Mouse (Mus musculus): ENCODE measurements around the gene Il33.
A peak's percentile ranks its signal among the peaks of the same experiment; 100 is the strongest.
"Not testable (repeated sequence)": the region's sequence is repeated elsewhere in the genome, so short reads cannot be mapped to it uniquely, and the experiment has no call there.

The Il33 gene

GRCm38 (mm10) chr19:29940239-29940638 is 15.3 kb downstream of the Il33 start:
- DNase-seq, result no peak

DNA sequence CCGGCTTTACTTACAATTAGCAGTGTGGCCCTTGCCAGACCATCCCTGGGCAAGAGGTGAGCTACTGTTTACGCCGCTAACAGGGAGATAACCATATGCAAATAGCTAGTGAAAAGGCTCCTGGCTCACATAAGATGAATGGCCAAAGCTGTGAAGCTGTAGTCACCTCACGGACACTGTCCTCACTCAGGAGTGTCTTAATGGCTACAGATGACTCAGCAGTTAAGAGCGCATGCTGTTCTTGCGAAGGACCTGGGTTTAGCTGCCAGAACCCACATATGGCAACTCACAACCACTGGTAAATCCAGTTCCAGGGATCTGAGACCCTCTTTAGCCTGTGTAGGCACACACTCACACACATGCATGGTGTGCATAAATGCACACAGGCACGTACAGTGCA is 16.3 kb downstream of the Il33 start:
- no peak for DNase-seq

- DNase-seq, result no peak
Observed at GRCm38 (mm10) chr19:29942358-29942757, 17.4 kb downstream of the Il33 start.

GRCm38 (mm10) chr19:29944426-29944825 is 19.5 kb downstream of the Il33 start:
- no peak for DNase-seq

DNA sequence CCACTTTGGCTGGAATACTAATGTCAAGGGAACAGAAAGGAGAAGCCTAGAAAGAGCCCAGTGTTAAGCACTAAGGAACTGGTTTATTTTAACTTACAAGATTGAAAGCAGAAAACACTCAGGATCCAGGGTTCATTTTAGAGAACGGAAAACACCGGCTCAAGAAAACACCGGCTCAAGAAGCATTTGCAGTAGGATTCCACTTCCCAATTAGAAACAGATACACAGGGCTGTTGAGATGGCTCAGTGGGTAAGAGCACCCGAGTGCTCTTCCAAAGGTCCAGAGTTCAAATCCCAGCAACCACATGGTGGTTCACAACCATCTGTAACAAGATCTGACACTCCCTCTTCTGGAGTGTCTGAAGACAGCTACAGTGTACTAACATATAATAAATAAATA is 20.0 kb downstream of the Il33 start:
- not testable (repeated sequence) for DNase-seq

DNA sequence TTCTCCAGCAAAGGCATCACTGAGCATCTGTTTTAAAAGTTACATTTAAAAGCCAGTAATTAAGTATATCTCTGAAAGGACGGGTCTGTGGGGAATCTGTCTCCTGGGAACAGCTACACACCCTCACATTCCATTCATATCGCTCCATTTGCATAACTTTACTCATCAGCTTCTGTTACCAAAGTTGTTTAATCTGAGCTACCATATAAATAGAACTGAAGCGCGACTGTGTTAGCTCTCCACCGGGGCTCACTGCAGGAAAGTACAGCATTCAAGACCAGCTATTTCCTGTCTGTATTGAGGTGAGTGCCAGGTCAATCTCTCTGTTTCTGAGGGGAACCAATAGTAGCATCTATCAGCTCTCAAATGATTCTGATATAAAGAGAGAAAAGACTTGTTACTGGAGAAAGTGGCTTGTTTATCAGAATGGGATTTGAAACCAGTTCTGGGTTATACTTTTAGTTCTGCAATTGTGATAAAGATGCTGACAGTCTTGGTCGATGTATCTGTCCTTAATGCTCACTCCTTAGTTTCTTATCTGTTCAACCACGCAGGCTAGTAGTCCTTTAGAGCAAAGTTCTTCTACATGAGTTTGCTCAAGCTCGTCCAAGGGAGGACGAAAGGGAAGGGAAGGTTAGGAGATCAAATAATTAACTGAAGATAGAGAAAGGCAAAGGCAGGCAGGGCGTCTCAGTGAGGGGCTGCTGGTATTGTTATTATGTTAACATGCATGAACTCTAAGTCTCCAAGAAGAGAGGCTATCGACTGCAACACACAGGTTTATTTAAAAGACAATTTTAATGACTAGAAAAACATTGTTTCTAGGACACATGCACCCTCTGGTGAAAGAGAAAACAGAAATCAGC is 20.9 kb downstream of the Il33 start:
- no peak for DNase-seq

DNA sequence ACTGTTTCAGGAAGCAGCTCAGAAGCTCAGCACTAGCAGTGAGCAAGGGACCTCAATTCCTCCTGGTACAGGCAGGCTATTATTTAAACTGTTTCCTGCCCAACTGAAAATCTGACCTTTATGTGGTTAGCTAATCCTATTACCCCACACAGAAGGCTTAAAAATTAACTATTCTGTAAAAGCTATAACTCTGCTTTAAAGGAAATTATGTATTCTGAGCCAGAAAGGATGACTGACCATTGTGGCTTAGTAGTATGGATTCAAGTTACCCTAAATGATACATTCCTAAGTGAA is 21.5 kb downstream of the Il33 start:
- no peak for DNase-seq

DNA sequence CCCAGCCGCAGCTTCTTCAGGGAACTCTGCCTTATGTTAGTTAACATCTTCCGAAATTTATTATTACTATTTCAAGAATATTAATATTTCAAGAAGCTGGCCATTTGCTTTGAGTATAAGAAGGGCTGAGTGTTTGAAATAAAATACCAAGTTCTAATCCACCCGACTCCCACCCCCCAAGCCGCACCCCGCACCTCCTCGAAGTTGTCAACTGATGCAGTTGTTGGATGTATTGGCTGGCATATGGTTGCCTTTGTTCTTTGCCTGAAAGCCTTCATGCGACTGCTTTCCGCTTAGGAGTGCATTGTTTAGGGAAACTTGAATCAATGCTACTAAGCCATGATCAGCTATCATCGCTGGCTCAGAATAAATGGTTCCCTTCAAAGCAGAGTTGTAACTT is 22.1 kb downstream of the Il33 start:
- no peak for DNase-seq

DNA sequence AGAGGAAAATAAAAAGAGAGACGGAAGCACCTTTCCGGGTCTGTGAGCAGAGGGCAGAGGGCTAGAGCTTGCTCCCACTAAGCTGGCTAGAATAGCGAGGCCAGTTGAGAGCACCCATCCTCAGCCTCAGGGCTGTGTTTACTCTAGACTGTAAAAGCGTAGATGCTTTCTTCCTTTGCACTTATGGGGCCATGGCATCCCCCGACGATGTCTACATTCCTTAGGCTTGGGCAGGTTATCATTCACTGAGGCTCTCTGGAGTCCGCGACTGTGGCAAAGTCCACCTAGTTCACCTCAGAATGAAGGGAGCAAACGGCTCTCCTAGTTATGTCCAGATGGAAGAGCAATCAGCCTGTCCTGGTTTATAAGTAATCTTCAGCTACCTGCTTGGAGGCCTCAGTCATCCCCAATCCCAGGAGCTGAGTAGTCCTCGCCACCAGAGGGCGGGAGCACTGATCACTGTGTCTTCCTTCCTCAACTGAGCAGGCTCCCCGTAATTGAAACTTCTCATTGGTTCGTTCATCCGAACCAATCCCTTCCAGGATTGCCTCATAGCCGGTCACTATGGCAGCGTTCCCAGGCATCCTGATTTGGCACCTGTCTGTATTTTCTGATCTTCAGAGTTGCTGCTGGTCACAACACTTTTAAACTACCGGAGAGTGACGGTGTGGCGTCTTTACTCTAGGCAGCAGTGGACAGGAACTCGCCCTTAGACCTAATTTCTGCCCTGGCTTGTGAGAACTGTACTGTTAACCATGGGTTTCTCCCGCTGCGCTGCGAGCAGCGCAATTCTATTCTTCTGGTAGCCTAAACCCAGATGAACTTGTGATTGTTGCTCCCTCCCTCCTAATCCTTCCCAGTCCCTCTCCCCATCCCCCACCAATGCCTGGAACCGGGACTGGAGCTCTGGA is 23.2 kb downstream of the Il33 start:
- DNase-seq, result peak; percentile 69 to 78

GRCm38 (mm10) chr19:29952538-29952937 is 27.6 kb downstream of the Il33 start:
- no peak for DNase-seq

DNA sequence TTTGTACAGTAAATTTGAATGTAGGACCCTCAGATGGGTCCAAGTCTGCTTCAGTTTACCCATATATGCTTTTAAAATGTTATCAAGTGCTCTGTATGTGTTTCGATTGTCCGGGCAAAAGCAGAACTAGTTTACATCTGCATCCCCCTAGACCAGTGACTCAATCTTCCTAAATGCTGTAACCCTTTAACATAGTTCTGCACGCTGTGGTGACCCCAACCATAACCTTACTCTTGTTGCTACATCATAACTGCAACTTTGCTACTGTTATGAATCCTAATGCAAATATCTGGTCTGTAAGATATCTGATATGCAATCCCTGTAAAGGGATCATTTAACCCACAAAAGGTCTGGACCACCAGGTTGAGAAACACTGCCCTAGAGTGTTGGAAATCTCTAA is 28.9 kb downstream of the Il33 start:
- no peak for DNase-seq

GRCm38 (mm10) chr19:29955454-29955853 is 30.5 kb downstream of the Il33 start:
- DNase-seq, result no peak

DNA sequence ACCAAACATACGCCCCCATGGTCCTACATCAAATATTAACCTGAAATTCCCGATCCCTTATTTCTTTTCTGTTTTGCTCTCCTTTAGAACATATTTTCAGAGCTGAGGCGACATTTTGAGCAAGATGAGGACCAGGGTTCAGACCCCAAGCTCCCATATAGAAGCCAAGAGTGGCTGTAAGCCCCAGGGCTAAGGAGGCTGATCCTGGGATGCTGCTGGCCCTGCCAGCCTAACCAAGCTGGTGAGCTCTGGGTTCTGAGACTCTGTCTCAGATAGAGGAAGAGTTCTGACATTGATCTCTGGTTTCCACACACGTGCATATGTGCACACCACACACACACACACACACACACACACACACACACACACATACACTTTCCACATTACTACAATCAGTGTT is 36.0 kb downstream of the Il33 start:
- DNase-seq, result no peak

DNA sequence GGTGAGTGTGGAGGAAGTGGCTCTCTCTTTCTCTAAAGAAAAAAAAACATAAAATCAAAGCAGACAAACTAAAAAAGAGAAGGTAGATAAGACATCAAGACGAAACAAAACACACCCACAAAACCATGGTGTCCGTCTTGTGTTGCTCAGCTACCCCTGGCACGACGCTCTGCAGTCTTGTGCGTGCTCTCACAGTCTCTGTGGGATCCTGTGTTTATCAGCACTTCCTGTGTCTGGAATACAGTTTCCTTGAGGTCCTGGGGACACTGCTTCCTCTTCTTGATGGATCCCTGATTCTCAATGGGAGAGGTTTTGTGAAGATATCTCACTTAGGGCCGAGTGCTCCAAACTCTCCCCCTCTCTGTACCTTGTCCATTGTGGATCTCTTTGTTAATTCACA is 36.9 kb downstream of the Il33 start:
- DNase-seq, result no peak

- no peak for DNase-seq
Observed at GRCm38 (mm10) chr19:29963598-29964092, 38.7 kb downstream of the Il33 start.

DNA sequence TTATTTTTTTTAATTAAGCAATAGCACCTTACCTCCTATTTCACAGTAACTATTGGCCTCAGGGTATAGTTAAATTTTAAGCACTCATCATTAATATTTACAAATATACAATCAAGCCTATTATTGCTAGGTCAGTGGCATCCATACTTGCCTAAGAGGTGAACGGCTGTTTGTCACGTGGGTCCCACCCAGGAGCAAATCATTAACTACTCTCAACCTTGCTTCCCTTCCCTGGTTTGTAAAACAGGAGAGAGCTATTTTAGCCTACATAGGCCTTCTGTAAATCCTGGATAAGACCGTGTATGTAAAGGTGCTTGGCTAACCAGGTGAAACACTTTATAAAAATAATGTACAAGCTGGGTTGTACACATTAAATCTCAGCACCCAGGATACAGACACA is 43.0 kb downstream of the Il33 start:
- no peak for DNase-seq

DNA sequence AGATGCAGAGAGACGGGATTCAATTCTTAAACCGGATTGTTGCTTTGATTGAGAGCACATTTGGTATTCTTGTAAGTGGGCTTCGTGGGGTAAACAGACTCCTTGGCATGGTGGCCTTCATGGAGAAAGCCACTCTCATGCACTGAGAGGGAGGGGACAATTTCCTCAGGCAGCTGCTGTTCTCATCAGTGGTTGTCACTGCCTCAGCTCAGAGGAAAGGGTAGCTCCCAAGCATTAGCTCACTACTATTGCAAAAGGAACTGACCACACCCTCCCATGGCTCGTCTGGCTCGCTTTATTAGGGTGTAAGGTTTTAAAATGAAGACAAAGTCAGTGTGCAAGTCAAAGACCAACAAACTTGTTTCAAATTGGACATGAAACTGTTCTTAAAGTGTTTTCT is 48.5 kb downstream of the Il33 start:
- no peak for DNase-seq

- DNase-seq, result peak in 1 of 2 experiments; percentile 8
Observed at GRCm38 (mm10) chr19:29978847-29979246, 53.9 kb downstream of the Il33 start.

DNA sequence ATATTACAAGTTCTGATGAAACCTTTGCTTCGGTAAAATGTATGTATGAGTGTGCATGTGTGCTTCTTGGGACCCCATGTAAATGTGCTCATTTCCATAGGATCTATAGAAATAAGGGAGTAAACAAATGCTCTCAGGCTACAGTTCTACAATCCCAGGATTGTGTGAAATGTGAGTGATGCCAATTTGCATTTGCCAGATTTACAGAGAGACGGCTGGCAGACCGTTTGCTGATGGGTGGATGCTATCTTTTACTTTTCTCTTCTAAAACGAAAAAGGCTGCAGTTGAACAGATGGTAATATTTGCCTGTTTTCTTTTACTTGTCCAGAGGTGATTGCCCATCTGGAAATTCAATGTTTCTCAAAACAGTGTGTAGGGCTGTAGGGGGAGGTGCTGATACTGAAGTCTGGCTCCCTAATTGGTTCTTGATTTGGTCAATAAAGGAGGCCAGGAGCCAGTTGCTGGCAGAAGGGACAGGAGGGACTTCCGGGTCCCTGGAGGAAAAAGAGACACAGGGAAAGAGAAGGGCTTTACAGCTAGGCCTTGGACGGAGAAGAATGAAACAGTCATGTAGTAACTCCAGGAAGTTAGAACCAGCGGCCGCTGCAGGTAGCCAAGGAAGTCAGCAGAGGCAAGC is 54.7 kb downstream of the Il33 start:
- no peak for DNase-seq

DNA sequence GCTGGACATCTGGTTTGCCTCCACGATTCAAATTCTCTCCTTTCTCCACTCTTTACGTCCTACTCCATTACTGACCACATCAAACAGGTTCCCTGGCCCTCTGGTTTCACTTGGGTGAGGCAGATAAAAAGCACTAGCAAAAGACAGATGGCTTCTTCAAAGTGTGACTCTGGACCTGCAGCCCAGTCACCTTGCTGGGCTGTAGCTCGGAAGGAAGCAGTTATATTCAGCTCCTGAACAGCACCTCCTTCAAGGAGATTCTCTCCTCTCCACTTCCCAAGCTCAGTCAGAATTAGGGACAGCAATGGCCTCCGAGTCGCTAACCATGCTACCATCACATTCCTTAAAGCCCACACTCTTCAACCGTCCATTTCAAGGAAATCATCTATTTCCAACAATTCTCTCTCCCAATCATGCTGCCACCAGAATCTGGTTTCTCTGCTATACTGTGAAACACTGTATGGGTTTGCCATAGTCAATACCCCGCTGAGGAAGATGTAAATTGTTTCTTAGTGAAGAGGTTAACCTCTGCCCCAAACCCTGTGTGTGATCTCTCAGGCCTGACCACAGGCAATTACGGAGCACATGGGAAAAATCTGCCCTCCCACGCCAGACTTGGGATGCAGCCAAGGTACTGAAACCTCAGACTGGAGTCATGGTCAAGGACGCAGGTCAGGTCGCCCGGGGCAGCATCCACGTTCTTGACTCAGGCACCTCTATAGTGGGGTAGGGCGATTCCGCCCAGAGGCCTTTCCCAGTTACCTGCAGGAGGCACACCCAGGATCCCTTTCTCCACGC is 59.5 kb downstream of the Il33 start:
- DNase-seq, result no peak

- no peak for DNase-seq
Observed at GRCm38 (mm10) chr19:29986464-29987091, 61.7 kb downstream of the Il33 start.
